Mouse (Mus musculus) neural tube, embryonic 11.5 days (tissue): Measurements from ENCODE around the gene Cmah. TPM values are rescaled to one million over a fixed set of nuclear protein-coding genes. Genes with fewer than 3 reads are reported as not detected.

Source experiments
- ATAC-seq: fragments of 200-750 bp; cut with Nextera tagmentation; 2 replicates; pipeline ENCODE4 v1.8.0; 2017; ENCODE audit warnings: moderate number of reproducible peaks, mild to moderate bottlenecking, moderate TSS enrichment, moderate library complexity; ENCODE audit not compliant: insufficient read depth, low FRiP score, low TSS enrichment
- DNase-seq: peaks from one replicate; pipeline ENCODE4 v3.0.0-alpha.2; 2015; ENCODE audit warnings: low spot score
- H3K27ac ChIP-seq: fragments of 300-500 bp; sonication (generic); 2 replicates; pipeline ENCODE4 v1.5.1; 2014; ENCODE audit warnings: low read depth, mild to moderate bottlenecking, low read length
- H3K27me3 ChIP-seq: fragments of 300-500 bp; sonication (generic); 2 replicates; pipeline ENCODE4 v1.6.1; 2014; ENCODE audit warnings: mild to moderate bottlenecking, low read length, mixed read lengths; ENCODE audit not compliant: control insufficient read depth, insufficient read depth
- H3K36me3 ChIP-seq: fragments of 300-500 bp; sonication (generic); 2 replicates; pipeline ENCODE4 v1.6.1; 2014; ENCODE audit warnings: mild to moderate bottlenecking, low read length, moderate library complexity, mixed read lengths; ENCODE audit not compliant: control insufficient read depth, insufficient read depth
- H3K4me1 ChIP-seq: fragments of 300-500 bp; sonication (generic); 2 replicates; pipeline ENCODE4 v1.6.1; 2014; ENCODE audit warnings: low read length, mixed read lengths; ENCODE audit not compliant: control insufficient read depth, insufficient read depth
- H3K4me2 ChIP-seq: fragments of 300-500 bp; sonication (generic); 2 replicates; pipeline ENCODE4 v1.6.1; 2014; ENCODE audit warnings: low read depth, mild to moderate bottlenecking, moderate library complexity
- H3K4me3 ChIP-seq: fragments of 300-500 bp; sonication (generic); 2 replicates; pipeline ENCODE4 v1.5.1; 2014; ENCODE audit warnings: low read depth, low read length
- H3K9ac ChIP-seq: fragments of 300-500 bp; sonication (generic); 2 replicates; pipeline ENCODE4 v1.6.1; 2014; ENCODE audit warnings: mild to moderate bottlenecking, low read length
- H3K9me3 ChIP-seq: fragments of 300-500 bp; sonication (generic); 2 replicates; pipeline ENCODE4 v1.6.1; 2016; ENCODE audit warnings: low read length; ENCODE audit not compliant: control insufficient read depth
- WGBS: fragments of 180-500 bp; shearing (Covaris S2); extraction: QIAGEN DNeasy Blood & Tissue Kit; methylation state at CpG from one replicate; pipeline ENCODE4 v1.1.7; 2014; 5-methylcytosine and 5-hydroxymethylcytosine counted together
- polyA plus RNA-seq: library from polyadenylated mRNA; unstranded; fragments of >200 nt; fragmentation: Nextera tagmentation; extraction: Ambion mirVana; gene quantifications from 2 replicates; pipeline ENCODE4 v1.2.1, GENCODE M21; 2014

Gene Cmah
- 0.19 and 0.34 TPM in 2 replicates for polyA plus RNA-seq

GRCm38 (mm10) chr13:24327201-24327600 is at the start of gene Cmah:
Gene Cmah, plus strand, starts transcription at chr13:24327404.
- no peak for ATAC-seq
- H3K4me1 ChIP-seq, result no peaks in the 10 kb centered on the region
- 81% methylated on average over 5 of the region's 5 CpGs for WGBS
- no peak within 1 kb of the TSS for H3K4me3 ChIP-seq
- H3K9ac ChIP-seq, result no peak within 1 kb of the TSS
- no peak within 1 kb of the TSS for H3K27ac ChIP-seq
- H3K9me3 ChIP-seq, result no peaks in the 10 kb centered on the region
- no peaks in the 10 kb centered on the region for H3K27me3 ChIP-seq
- H3K4me2 ChIP-seq, result no peak within 1 kb of the TSS
- no peaks in the 10 kb centered on the region for H3K36me3 ChIP-seq
- no peak for DNase-seq

DNA sequence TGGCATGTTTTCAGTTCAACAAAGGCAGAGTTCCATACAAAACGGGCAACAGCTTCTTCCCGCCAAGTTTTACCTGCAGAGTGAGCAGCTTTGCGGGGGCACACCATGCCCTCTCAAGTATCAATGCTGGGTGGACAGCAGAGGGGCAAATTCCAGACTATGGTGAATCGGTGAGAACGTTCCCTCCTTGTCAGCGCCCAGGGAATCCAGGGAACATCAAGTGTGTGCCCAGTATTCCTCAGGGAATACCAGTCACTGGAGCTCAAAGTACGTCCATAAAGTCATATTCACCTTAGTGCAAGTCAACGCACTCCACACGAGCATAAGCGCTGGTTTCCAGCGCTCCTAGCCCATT is 47.8 kb upstream of the Cmah start:
- Histone ChIP-seq H3K27me3 (no peaks in the 10 kb centered on the region), H3K4me2 (no peak overlapping the region), H3K9ac (no peak overlapping the region)

GRCm38 (mm10) chr13:24279762-24280438 is 47.3 kb upstream of the Cmah start:
- H3K4me1 ChIP-seq, result peaks cover 4% of the 10 kb centered on the region; the same call in 1 of the 2 replicates
- H3K36me3 ChIP-seq, result no peaks in the 10 kb centered on the region
- peak overlapping the region; percentile 49 for H3K4me3 ChIP-seq
- H3K9ac ChIP-seq, result peak overlapping the region; percentile 71
- no peaks in the 10 kb centered on the region for H3K27me3 ChIP-seq
- ATAC-seq (no peak), DNase-seq (peak; percentile 35)
- peak overlapping the region; percentile 95 for H3K4me2 ChIP-seq
- H3K27ac ChIP-seq, result no peak overlapping the region
- no peaks in the 10 kb centered on the region for H3K9me3 ChIP-seq
- WGBS, result 2% methylated on average over 19 of the region's 21 CpGs

More for the DNA sequence above, 47.8 kb upstream of the Cmah start:
- H3K27ac ChIP-seq, result no peak overlapping the region
- H3K9me3 ChIP-seq, result no peaks in the 10 kb centered on the region
- no peaks in the 10 kb centered on the region for H3K36me3 ChIP-seq
- no peak for ATAC-seq
- H3K4me3 ChIP-seq, result 0 out of 2 replicates have a peak overlapping the region, but pooled peaks have one; percentile 49
- WGBS, result 59% methylated on average over 11 of the region's 11 CpGs
- DNase-seq, result no peak
- H3K4me1 ChIP-seq, result peaks cover 4% of the 10 kb centered on the region; the same call in 1 of the 2 replicates

GRCm38 (mm10) chr13:24280439-24281431 is 46.5 kb upstream of the Cmah start, which contains the start of gene Carmil1:
Gene Carmil1, minus strand, starts transcription at chr13:24280795.
- WGBS, result under 1% methylated on average over 79 of the region's 96 CpGs
- Histone ChIP-seq H3K4me1 (peaks cover 4% of the 10 kb centered on the region; the same call in 1 of the 2 replicates), H3K9me3 (no peaks in the 10 kb centered on the region), H3K27me3 (no peaks in the 10 kb centered on the region), H3K27ac (peak within 1 kb of the TSS; percentile 82; the same call in 1 of the 2 replicates), H3K4me2 (peak within 1 kb of the TSS; percentile 95), H3K4me3 (peak within 1 kb of the TSS; percentile 49), H3K36me3 (no peaks in the 10 kb centered on the region), H3K9ac (peak within 1 kb of the TSS; percentile 71)
- DNase-seq (peak; percentile 88), ATAC-seq (peak; percentile 96)

- H3K4me2 ChIP-seq, result no peak overlapping the region
- H3K4me3 ChIP-seq, result no peak overlapping the region
- no peaks in the 10 kb centered on the region for H3K27me3 ChIP-seq
- 95% methylated on average over 2 of the region's 2 CpGs for WGBS
- H3K9me3 ChIP-seq, result no peaks in the 10 kb centered on the region
- ATAC-seq (no peak), DNase-seq (no peak)
- H3K36me3 ChIP-seq, result no peaks in the 10 kb centered on the region
- H3K27ac ChIP-seq, result no peak overlapping the region
- no peaks in the 10 kb centered on the region for H3K4me1 ChIP-seq
- H3K9ac ChIP-seq, result no peak overlapping the region
These were observed 39.8 kb upstream of the Cmah start for GRCm38 (mm10) chr13:24287381-24287780.

DNA sequence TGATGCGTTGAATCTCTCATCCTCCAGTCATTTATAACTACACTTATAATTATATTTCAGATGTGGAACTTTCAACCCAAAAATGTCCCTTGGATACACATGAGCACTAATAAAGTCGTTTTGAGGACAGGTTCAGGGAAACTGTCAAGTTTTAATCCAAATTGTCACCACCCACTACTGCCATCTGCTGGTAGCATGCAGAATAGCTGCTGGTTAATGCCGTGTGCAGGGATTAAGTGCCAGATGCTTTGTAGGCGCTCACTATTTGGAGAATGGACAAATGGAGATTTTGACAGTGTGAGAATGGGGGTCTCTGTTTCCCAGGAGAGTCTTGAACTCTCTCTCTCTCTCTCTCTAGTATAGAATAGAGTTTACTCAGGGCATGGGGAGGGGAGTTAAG is 30.0 kb upstream of the Cmah start:
- Histone ChIP-seq H3K4me3 (no peak overlapping the region), H3K27me3 (no peaks in the 10 kb centered on the region), H3K27ac (no peak overlapping the region), H3K4me1 (no peaks in the 10 kb centered on the region), H3K36me3 (no peaks in the 10 kb centered on the region), H3K4me2 (no peak overlapping the region), H3K9ac (no peak overlapping the region), H3K9me3 (no peaks in the 10 kb centered on the region)
- DNase-seq (peak; percentile 50), ATAC-seq (no peak)
- WGBS, result 21% methylated on average over 4 of the region's 4 CpGs

GRCm38 (mm10) chr13:24305486-24305885 is 21.7 kb upstream of the Cmah start:
- 81% methylated on average over 4 of the region's 4 CpGs for WGBS
- no peaks in the 10 kb centered on the region for H3K27me3 ChIP-seq
- no peak overlapping the region for H3K4me3 ChIP-seq
- no peak for ATAC-seq
- H3K4me1 ChIP-seq, result no peaks in the 10 kb centered on the region
- no peak overlapping the region for H3K9ac ChIP-seq
- H3K4me2 ChIP-seq, result no peak overlapping the region
- H3K27ac ChIP-seq, result no peak overlapping the region
- no peak for DNase-seq
- H3K36me3 ChIP-seq, result no peaks in the 10 kb centered on the region
- H3K9me3 ChIP-seq, result no peaks in the 10 kb centered on the region

- Histone ChIP-seq H3K4me2 (no peak overlapping the region), H3K9me3 (no peaks in the 10 kb centered on the region), H3K4me1 (no peaks in the 10 kb centered on the region), H3K4me3 (no peak overlapping the region), H3K27me3 (no peaks in the 10 kb centered on the region), H3K27ac (no peak overlapping the region), H3K9ac (no peak overlapping the region), H3K36me3 (no peaks in the 10 kb centered on the region)
- ATAC-seq (no peak), DNase-seq (no peak)
- WGBS, result 56% methylated on average over 4 of the region's 4 CpGs
These were observed 21.0 kb upstream of the Cmah start for GRCm38 (mm10) chr13:24306248-24306647.
